Mouse (Mus musculus) neural tube, embryonic 14.5 days (tissue): ENCODE data around the gene Socs7. TPM values are rescaled to one million over a fixed set of nuclear protein-coding genes. Genes with fewer than 3 reads are reported as not detected.
"Not testable (repeated sequence)": the region's sequence is repeated elsewhere in the genome, so short reads cannot be mapped to it uniquely, and the experiment has no call there.

Experiments
- ATAC-seq: fragments of 200-750 bp; cut with Nextera tagmentation; 2 replicates; pipeline ENCODE4 v1.8.0; 2017; ENCODE audit warnings: low read depth, mild to moderate bottlenecking, moderate TSS enrichment, moderate library complexity
- H3K27ac ChIP-seq: fragments of 300-500 bp; sonication (generic); 2 replicates; pipeline ENCODE4 v1.5.1; 2014; ENCODE audit warnings: low read depth, mild to moderate bottlenecking, control low read depth, low read length, moderate library complexity, mixed read lengths
- H3K27me3 ChIP-seq: fragments of 300-500 bp; sonication (generic); 2 replicates; pipeline ENCODE4 v1.6.1; 2014; ENCODE audit warnings: low read length; ENCODE audit not compliant: control insufficient read depth, insufficient read depth
- H3K36me3 ChIP-seq: fragments of 300-500 bp; sonication (generic); 2 replicates; pipeline ENCODE4 v1.6.1; 2014; ENCODE audit warnings: low read length, mixed read lengths; ENCODE audit not compliant: control insufficient read depth, insufficient read depth
- H3K4me1 ChIP-seq: fragments of 300-500 bp; sonication (generic); 2 replicates; pipeline ENCODE4 v1.6.1; 2014; ENCODE audit warnings: low read length; ENCODE audit not compliant: control insufficient read depth, insufficient read depth
- H3K4me2 ChIP-seq: fragments of 300-500 bp; sonication (generic); 2 replicates; pipeline ENCODE4 v1.6.1; 2014; ENCODE audit warnings: mild to moderate bottlenecking, low read depth, low read length, control low read depth
- H3K4me3 ChIP-seq: fragments of 300-500 bp; sonication (generic); 2 replicates; pipeline ENCODE4 v1.5.1; 2014; ENCODE audit warnings: low read depth, low read length, control low read depth, mixed read lengths
- H3K9ac ChIP-seq: fragments of 300-500 bp; sonication (generic); replicated peaks from 2 replicates; pipeline ENCODE4 v1.6.1; 2014; ENCODE audit warnings: low read depth, mild to moderate bottlenecking, control low read depth, low read length, mixed read lengths
- H3K9me3 ChIP-seq: fragments of 300-500 bp; sonication (generic); 2 replicates; pipeline ENCODE4 v1.6.1; 2016; ENCODE audit warnings: low read length; ENCODE audit not compliant: control insufficient read depth
- WGBS: fragments of 180-500 bp; shearing (Covaris S2); extraction: QIAGEN DNeasy Blood & Tissue Kit; methylation state at CpG from one replicate; pipeline ENCODE4 v1.1.7; 2014; 5-methylcytosine and 5-hydroxymethylcytosine counted together
- polyA plus RNA-seq: library from polyadenylated mRNA; unstranded; fragments of >200 nt; fragmentation: Nextera tagmentation; extraction: Ambion mirVana; gene quantifications from 2 replicates; pipeline ENCODE4 v1.2.1, GENCODE M21; 2014

Socs7 gene
- polyA plus RNA-seq = 6.3 and 6.7 TPM in 2 replicates

DNA sequence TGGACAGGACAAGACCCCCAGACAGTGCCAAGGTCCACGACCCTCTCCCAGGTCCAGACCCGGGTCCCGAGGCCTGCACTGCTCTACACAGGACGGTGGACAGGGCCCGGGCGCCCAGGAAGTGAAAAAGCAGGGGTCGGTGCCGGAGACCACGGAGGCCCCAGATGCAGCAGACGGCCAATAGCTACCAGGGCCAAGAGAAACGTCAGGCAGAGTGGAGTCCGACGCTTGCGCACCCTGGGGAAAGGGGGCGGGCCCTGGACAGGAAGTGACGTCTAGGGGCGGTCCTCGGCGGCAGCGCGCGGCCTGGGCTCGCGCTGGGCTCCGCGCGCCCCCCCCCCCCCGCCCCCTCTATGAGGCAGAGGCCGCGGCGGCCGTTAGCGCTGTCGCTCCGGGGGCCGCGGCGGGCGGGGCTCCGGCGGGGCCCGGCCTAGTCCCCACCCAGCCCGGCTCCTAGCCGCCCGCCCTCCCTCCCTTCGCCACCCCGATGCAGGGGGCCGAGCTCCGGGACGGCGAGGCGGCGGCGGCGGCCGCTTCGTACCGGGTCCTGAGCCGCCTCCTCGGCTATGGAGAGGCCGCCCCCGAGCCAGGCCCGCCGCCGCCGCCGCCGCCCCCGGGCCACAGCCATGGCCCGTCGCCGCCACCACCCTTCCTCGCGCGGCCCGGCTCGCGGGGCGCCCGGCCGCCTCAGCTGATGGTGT is at the start of gene Socs7:
Gene Socs7 (plus strand): TSS at position 604 of the 701 bp plus-strand sequence.
- peak within 1 kb of the TSS; percentile 97 for H3K4me2 ChIP-seq
- peak; percentile 97 for ATAC-seq
- peak within 1 kb of the TSS; percentile 98 for H3K9ac ChIP-seq
- H3K27ac ChIP-seq = peak within 1 kb of the TSS; percentile 90
- H3K36me3 ChIP-seq = no peaks in the 10 kb centered on the region
- peak within 1 kb of the TSS; percentile 98 for H3K4me3 ChIP-seq
- peaks cover 2% of the 10 kb centered on the region; the same call in 1 of the 2 replicates for H3K27me3 ChIP-seq
- WGBS = 1% methylated on average over 19 of the region's 81 CpGs
- no peaks in the 10 kb centered on the region for H3K9me3 ChIP-seq
- H3K4me1 ChIP-seq = peaks cover 25% of the 10 kb centered on the region

DNA sequence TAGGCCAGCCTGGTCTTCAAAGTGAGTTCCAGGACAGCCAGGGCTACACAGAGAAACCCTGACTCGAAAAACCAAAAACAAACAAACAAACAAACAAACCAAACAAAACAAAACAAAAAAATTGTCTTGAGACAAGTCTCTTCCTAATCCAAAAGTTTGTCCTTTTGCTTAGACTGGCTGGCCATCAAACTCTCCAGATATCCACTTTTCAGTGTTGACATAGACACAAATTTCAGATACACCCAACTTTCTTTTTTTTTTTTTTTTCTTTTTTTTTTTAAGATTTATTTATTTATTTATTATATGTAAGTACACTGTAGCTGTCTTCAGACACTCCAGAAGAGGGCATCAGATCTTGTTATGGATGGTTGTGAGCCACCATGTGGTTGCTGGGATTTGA is 49.5 kb upstream of the Socs7 start:
- H3K9me3 ChIP-seq, H3K4me3 ChIP-seq, H3K4me1 ChIP-seq, H3K27ac ChIP-seq, H3K4me2 ChIP-seq, H3K27me3 ChIP-seq, H3K9ac ChIP-seq, ATAC-seq, H3K36me3 ChIP-seq: not testable (repeated sequence)
- 87% methylated on average over 1 of the region's 1 CpGs for WGBS

DNA sequence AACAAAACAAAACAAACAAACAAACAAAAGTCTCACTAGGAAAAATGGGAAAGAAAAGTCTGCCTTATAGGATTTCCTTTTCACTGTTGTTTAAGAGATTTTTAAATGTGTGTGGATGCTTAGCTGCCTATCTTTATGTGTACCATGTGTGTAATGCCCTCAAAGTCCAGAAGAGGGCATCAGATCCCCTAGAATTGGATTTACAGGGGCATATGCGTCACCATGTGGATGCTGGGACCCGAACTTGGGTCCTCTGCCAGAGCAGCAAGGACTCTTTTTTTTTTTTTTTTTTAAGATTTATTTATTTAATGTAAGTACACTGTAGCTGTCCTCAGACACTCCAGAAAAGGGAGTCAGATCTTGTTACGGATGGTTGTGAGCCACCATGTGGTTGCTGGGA is 48.2 kb upstream of the Socs7 start:
- Histone ChIP-seq H3K4me3 (no peak overlapping the region), H3K9ac (no peak overlapping the region), H3K36me3 (no peaks in the 10 kb centered on the region), H3K4me2 (no peak overlapping the region), H3K27ac (no peak overlapping the region), H3K4me1 (peaks cover 9% of the 10 kb centered on the region; the same call in 1 of the 2 replicates), H3K9me3 (no peaks in the 10 kb centered on the region), H3K27me3 (no peaks in the 10 kb centered on the region)
- WGBS = 98% methylated on average over 3 of the region's 3 CpGs
- no peak for ATAC-seq

DNA sequence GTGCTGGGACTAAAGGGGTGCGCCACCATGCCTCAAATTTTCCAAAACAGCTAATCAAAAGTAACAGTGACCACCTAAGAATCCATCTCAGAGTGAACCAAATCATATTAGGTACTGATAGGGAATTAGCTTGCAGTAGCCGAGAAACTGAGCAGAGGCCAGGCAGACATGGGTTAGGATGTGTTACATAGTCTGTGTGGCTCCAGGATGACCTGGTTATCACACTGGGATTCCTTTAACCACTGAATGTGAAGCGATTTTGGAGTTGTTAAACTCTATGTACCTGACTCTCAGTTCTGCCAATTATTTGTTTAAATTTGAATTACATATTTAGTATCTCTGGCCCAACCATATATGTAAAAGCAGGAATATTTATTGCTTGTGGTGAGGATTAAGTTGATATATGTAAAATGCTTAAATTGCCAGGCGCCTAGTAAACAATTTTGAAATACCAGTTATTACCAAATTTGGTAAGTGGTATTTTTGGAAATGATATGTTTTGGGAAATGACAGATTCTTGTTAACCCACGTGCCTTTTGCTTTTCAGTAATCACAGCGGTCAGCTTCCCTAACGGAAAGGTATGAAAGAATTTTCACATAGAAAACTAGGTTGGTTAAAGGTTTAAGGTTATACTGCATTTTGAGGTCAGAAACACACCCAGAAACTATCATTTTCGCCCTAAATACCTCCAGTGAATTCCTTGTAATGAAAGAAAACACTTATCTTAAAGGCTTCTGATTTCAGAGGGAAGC is 47.4 kb upstream of the Socs7 start:
- Histone ChIP-seq H3K27me3 (no peaks in the 10 kb centered on the region), H3K9ac (no peak overlapping the region), H3K4me2 (peak overlapping the region; percentile 55), H3K4me3 (peak overlapping the region; percentile 46), H3K27ac (peak overlapping the region; percentile 44; the same call in 1 of the 2 replicates), H3K36me3 (no peaks in the 10 kb centered on the region), H3K4me1 (peaks cover 9% of the 10 kb centered on the region; the same call in 1 of the 2 replicates), H3K9me3 (no peaks in the 10 kb centered on the region)
- ATAC-seq = no peak
- 51% methylated on average over 8 of the region's 8 CpGs for WGBS

DNA sequence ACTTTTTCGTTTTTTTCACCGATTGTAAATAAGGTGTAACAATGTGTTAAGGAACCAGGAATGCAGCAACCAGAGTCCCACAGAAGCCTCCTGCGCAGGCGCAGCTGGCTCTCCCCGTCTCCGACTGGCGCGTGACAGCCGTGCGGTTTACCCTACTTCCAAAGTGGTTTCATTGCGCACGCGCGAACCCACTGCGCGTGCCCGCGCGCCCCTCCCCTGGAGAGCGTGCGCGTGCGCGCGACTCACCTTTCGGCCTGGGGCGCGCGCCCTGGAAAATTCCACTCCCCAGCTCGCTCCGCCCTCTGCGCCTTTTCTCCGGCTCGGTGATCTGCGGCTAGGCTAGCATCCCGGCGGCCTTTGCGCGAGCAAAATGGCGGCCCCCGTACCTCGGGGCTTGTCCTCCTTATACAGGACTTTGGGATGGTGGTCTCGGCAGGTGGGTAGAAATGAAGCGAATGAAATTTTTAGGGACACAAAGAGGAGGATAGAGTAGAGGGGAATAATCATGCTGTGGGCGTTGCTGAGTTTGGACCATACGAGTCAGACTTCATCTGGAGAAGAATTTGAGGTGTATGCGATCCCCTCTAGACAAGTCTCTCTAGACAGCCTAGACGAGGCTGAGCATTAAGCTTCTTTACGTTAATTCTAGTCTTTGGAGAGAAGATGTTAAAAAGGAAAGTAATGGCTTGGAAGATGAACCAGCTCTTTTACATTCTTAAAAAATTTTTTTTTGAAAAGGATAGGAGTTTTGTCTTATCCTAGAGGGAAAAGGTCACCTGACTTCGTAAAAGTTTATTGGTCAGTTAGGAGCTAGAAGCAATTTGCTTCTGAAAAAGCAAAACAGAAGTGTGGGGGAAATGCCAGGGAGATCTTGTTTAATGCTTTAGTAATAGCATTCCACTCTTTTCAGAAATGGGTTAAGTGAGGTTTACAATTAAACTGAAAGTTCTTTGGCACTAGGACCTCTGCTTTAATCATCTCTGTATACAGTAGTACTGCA is 46.5 kb upstream of the Socs7 start, which contains the start of gene Mrpl45:
Gene Mrpl45 (plus strand): TSS at position 213 of the 1,000 bp plus-strand sequence.
- under 1% methylated on average over 50 of the region's 50 CpGs for WGBS
- ATAC-seq = peak; percentile 96
- no peaks in the 10 kb centered on the region for H3K27me3 ChIP-seq
- peaks cover 8% of the 10 kb centered on the region; the same call in 1 of the 2 replicates for H3K4me1 ChIP-seq
- peak within 1 kb of the TSS; percentile 55 for H3K4me2 ChIP-seq
- no peaks in the 10 kb centered on the region for H3K36me3 ChIP-seq
- H3K9me3 ChIP-seq = no peaks in the 10 kb centered on the region
- peak within 1 kb of the TSS; percentile 71 for H3K27ac ChIP-seq
- peak within 1 kb of the TSS; percentile 56 for H3K9ac ChIP-seq
- peak within 1 kb of the TSS; percentile 46 for H3K4me3 ChIP-seq

DNA sequence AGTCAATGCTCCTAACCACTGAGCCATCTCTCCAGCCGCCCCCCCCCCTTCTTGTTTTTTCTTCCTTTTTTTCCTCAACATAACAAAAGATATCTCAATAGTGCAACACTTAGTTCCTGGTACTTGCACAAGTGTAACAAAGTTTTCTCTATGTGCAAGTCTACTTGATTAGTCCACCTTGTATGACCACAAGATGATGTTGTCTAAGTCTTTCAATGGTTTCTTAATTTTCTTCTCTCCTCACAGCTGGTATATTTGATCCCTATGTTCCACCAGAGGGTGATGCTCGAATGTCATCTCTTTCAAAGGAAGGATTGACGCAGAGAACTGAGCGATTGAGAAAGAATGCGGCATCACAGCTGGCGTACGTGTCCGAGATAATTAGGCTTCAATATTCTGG is 41.2 kb upstream of the Socs7 start:
- H3K27ac ChIP-seq = no peak overlapping the region
- ATAC-seq = no peak
- 94% methylated on average over 8 of the region's 8 CpGs for WGBS
- peaks cover 3% of the 10 kb centered on the region; the same call in 1 of the 2 replicates for H3K4me1 ChIP-seq
- H3K27me3 ChIP-seq = no peaks in the 10 kb centered on the region
- no peak overlapping the region for H3K4me3 ChIP-seq
- peaks cover 10% of the 10 kb centered on the region; the same call in 1 of the 2 replicates for H3K36me3 ChIP-seq
- no peak overlapping the region for H3K4me2 ChIP-seq
- no peak overlapping the region for H3K9ac ChIP-seq
- H3K9me3 ChIP-seq = no peaks in the 10 kb centered on the region

DNA sequence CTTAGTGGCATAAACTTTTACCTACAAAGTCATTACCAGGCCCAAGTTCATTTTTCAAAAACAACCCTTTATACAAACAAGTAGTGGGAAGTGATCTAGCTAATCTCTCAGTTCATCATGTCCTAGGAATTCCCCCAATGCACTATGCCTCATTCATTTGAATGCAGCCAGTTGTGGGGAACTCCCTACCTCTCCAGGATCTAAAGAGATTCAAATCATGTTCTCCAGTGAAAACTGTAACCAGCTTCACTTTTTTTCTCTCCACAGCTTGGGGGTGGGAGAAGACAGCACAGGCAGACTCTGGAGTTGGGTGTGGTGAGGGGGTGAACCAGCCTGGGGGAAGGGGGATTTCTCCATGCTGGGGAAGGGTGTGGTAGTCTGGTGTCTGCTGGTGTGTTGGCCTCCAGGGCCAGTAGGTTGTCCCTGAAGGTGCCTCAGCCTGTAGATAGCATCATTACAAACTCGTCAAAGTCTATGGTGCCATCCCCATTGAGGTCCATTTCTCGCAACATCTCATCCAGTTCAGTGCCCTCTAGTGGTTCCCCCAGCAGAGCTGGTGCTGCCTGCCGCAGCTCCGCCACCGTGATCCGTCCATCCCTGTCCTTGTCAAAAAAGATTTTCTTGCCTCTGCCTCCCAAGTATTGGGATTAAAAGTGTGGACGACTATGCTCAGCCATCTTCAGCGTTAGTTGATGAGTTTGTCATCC is 40.3 kb upstream of the Socs7 start:
- H3K9me3 ChIP-seq, H3K4me1 ChIP-seq, H3K27me3 ChIP-seq, H3K27ac ChIP-seq, ATAC-seq, H3K4me3 ChIP-seq, H3K9ac ChIP-seq, H3K4me2 ChIP-seq: not testable (repeated sequence)
- WGBS = 89% methylated on average over 8 of the region's 8 CpGs
- peaks cover 17% of the 10 kb centered on the region for H3K36me3 ChIP-seq

DNA sequence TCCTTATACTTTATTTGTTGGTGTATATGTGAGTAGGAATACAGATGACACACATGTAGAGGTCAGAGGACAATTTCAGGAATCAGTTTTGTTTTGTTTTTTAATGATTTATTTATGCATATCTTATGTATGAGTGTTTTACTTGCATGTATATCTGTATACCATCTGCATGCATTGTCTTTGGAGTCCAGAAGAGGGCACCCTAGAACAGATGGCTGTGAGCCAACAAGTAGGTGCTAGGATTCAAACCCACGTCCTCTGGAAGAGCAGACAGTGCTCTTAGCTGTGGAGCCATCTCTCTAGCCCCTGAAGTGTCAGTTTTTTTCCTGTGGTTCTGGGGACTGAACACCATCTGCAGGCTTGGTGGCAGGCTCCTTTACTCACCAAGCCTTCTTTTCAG is 37.1 kb upstream of the Socs7 start:
- ATAC-seq = no peak
- Histone ChIP-seq H3K36me3 (peaks cover 22% of the 10 kb centered on the region), H3K4me3 (no peak overlapping the region), H3K9ac (no peak overlapping the region), H3K27me3 (no peaks in the 10 kb centered on the region), H3K4me2 (no peak overlapping the region), H3K27ac (no peak overlapping the region), H3K9me3 (no peaks in the 10 kb centered on the region), H3K4me1 (no peaks in the 10 kb centered on the region)
- WGBS = 71% methylated on average over 1 of the region's 1 CpGs
